Mouse (Mus musculus): ENCODE results near the gene Ntn1. TPM values are rescaled to one million over a fixed set of nuclear protein-coding genes. Genes with fewer than 3 reads are reported as not detected.

The Ntn1 gene
- polyA plus RNA-seq, 1 experiment from 2014 or later = 31.0 TPM

- Histone ChIP-seq H3K27me3 (peaks cover 65% of the 10 kb centered on the region), H3K4me3 (replicated peaks) (no peak overlapping the region), H3K9ac (replicated peaks) (no peak overlapping the region), H3K36me3 (no peaks in the 10 kb centered on the region), H3K9me3 (0 out of 2 replicates have a peak, but pooled peaks cover 2% of the 10 kb centered on the region), H3K4me2 (replicated peaks) (no peak overlapping the region), H3K4me1 (replicated peaks) (peaks cover 32% of the 10 kb centered on the region), H3K27ac (peak overlapping the region; percentile 64)
- no peak for ATAC-seq
- WGBS = 88% methylated on average over 5 of the region's 5 CpGs
Observed at GRCm38 (mm10) chr11:68244992-68245261, 155.7 kb downstream of the Ntn1 start.

- H3K27me3 ChIP-seq = peaks cover 63% of the 10 kb centered on the region
- peak overlapping the region; percentile 4; the same call in 1 of the 2 replicates for H3K9ac ChIP-seq (replicated peaks)
Observed at GRCm38 (mm10) chr11:68244254-68244991, 156.2 kb downstream of the Ntn1 start.

GRCm38 (mm10) chr11:68239756-68240155 lies 160.9 kb downstream of the Ntn1 start:
- H3K4me1 ChIP-seq (replicated peaks) = peaks cover 17% of the 10 kb centered on the region
- H3K9ac ChIP-seq (replicated peaks) = no peak overlapping the region
- ATAC-seq = no peak
- H3K27ac ChIP-seq = no peak overlapping the region
- 0 out of 2 replicates have a peak, but pooled peaks cover 2% of the 10 kb centered on the region for H3K9me3 ChIP-seq
- no peak overlapping the region for H3K4me3 ChIP-seq (replicated peaks)
- H3K27me3 ChIP-seq = peaks cover 65% of the 10 kb centered on the region
- H3K4me2 ChIP-seq (replicated peaks) = no peak overlapping the region
- 15% methylated on average over 5 of the region's 5 CpGs for WGBS
- no peaks in the 10 kb centered on the region for H3K36me3 ChIP-seq

More at GRCm38 (mm10) chr11:68244254-68244991, 156.2 kb downstream of the Ntn1 start:
- H3K27ac ChIP-seq = peak overlapping the region; percentile 64
- no peaks in the 10 kb centered on the region for H3K36me3 ChIP-seq
- H3K4me2 ChIP-seq (replicated peaks) = peak overlapping the region; percentile 33
- no peak overlapping the region for H3K4me3 ChIP-seq (replicated peaks)
- peaks cover 35% of the 10 kb centered on the region for H3K4me1 ChIP-seq (replicated peaks)
- H3K9me3 ChIP-seq = 0 out of 2 replicates have a peak, but pooled peaks cover 2% of the 10 kb centered on the region
- WGBS = 30% methylated on average over 16 of the region's 16 CpGs
- peak; percentile 73 for ATAC-seq

- Histone ChIP-seq H3K4me2 (replicated peaks) (no peak overlapping the region), H3K9me3 (no peaks in the 10 kb centered on the region), H3K36me3 (no peaks in the 10 kb centered on the region), H3K4me3 (replicated peaks) (no peak overlapping the region), H3K27me3 (peaks cover 61% of the 10 kb centered on the region), H3K27ac (no peak overlapping the region), H3K4me1 (replicated peaks) (peaks cover 10% of the 10 kb centered on the region), H3K9ac (replicated peaks) (no peak overlapping the region)
- WGBS = 78% methylated on average over 9 of the region's 9 CpGs
- 0 out of 2 replicates have a peak, but pooled peaks have one; percentile 14 for ATAC-seq
Observed at GRCm38 (mm10) chr11:68233469-68233965, 167.1 kb downstream of the Ntn1 start.

GRCm38 (mm10) chr11:68231558-68231957 lies 169.1 kb downstream of the Ntn1 start:
- Histone ChIP-seq H3K27me3 (peaks cover 56% of the 10 kb centered on the region), H3K9me3 (no peaks in the 10 kb centered on the region), H3K9ac (replicated peaks) (no peak overlapping the region), H3K36me3 (no peaks in the 10 kb centered on the region), H3K4me3 (replicated peaks) (no peak overlapping the region), H3K27ac (no peak overlapping the region), H3K4me1 (replicated peaks) (peaks cover 21% of the 10 kb centered on the region), H3K4me2 (replicated peaks) (no peak overlapping the region)
- no peak for ATAC-seq
- WGBS = 95% methylated on average over 5 of the region's 5 CpGs

GRCm38 (mm10) chr11:68228941-68229665 lies 171.5 kb downstream of the Ntn1 start:
- Histone ChIP-seq H3K27ac (no peak overlapping the region), H3K36me3 (no peaks in the 10 kb centered on the region), H3K27me3 (peaks cover 38% of the 10 kb centered on the region), H3K4me3 (replicated peaks) (no peak overlapping the region), H3K4me1 (replicated peaks) (peaks cover 27% of the 10 kb centered on the region), H3K9ac (replicated peaks) (no peak overlapping the region; the same call in 1 of the 2 replicates), H3K4me2 (replicated peaks) (no peak overlapping the region), H3K9me3 (no peaks in the 10 kb centered on the region)
- WGBS = 61% methylated on average over 18 of the region's 18 CpGs
- ATAC-seq = no peak

- ATAC-seq = no peak
- peaks cover 23% of the 10 kb centered on the region for H3K4me1 ChIP-seq (replicated peaks)
- no peaks in the 10 kb centered on the region for H3K9me3 ChIP-seq
- no peaks in the 10 kb centered on the region for H3K36me3 ChIP-seq
- no peak overlapping the region for H3K9ac ChIP-seq (replicated peaks)
- peaks cover 28% of the 10 kb centered on the region for H3K27me3 ChIP-seq
- no peak overlapping the region for H3K4me2 ChIP-seq (replicated peaks)
- WGBS = 83% methylated on average over 6 of the region's 6 CpGs
- no peak overlapping the region for H3K27ac ChIP-seq
- H3K4me3 ChIP-seq (replicated peaks) = no peak overlapping the region
Observed at GRCm38 (mm10) chr11:68227837-68228236, 172.8 kb downstream of the Ntn1 start.

GRCm38 (mm10) chr11:68226654-68227057 lies 174.0 kb downstream of the Ntn1 start:
- peaks cover 23% of the 10 kb centered on the region for H3K4me1 ChIP-seq (replicated peaks)
- no peak for ATAC-seq

GRCm38 (mm10) chr11:68223143-68223542 lies 177.5 kb downstream of the Ntn1 start:
- Histone ChIP-seq H3K9ac (replicated peaks) (no peak overlapping the region), H3K36me3 (no peaks in the 10 kb centered on the region), H3K4me2 (replicated peaks) (no peak overlapping the region), H3K4me3 (replicated peaks) (no peak overlapping the region), H3K27me3 (peaks cover 17% of the 10 kb centered on the region), H3K4me1 (replicated peaks) (peaks cover 16% of the 10 kb centered on the region), H3K9me3 (no peaks in the 10 kb centered on the region), H3K27ac (no peak overlapping the region)
- WGBS = 78% methylated on average over 13 of the region's 13 CpGs
- no peak for ATAC-seq

More at GRCm38 (mm10) chr11:68226654-68227057, 174.0 kb downstream of the Ntn1 start:
- Histone ChIP-seq H3K9me3 (no peaks in the 10 kb centered on the region), H3K27me3 (peaks cover 27% of the 10 kb centered on the region), H3K27ac (no peak overlapping the region), H3K36me3 (no peaks in the 10 kb centered on the region), H3K4me3 (replicated peaks) (no peak overlapping the region), H3K9ac (replicated peaks) (no peak overlapping the region), H3K4me2 (replicated peaks) (no peak overlapping the region)
- WGBS = 15% methylated on average over 5 of the region's 5 CpGs

GRCm38 (mm10) chr11:68222209-68222608 lies 178.4 kb downstream of the Ntn1 start:
- ATAC-seq = no peak
- WGBS = 87% methylated on average over 7 of the region's 7 CpGs
- Histone ChIP-seq H3K4me2 (replicated peaks) (no peak overlapping the region), H3K4me1 (replicated peaks) (peaks cover 18% of the 10 kb centered on the region), H3K36me3 (no peaks in the 10 kb centered on the region), H3K4me3 (replicated peaks) (no peak overlapping the region), H3K9me3 (no peaks in the 10 kb centered on the region), H3K27me3 (peaks cover 9% of the 10 kb centered on the region), H3K27ac (no peak overlapping the region), H3K9ac (replicated peaks) (no peak overlapping the region)

GRCm38 (mm10) chr11:68220733-68221132 lies 179.9 kb downstream of the Ntn1 start:
- no peak overlapping the region for H3K27ac ChIP-seq
- H3K36me3 ChIP-seq = no peaks in the 10 kb centered on the region
- peaks cover 20% of the 10 kb centered on the region for H3K4me1 ChIP-seq (replicated peaks)
- H3K4me2 ChIP-seq (replicated peaks) = no peak overlapping the region
- no peak overlapping the region for H3K4me3 ChIP-seq (replicated peaks)
- peaks cover 9% of the 10 kb centered on the region; the same call in 1 of the 2 replicates for H3K27me3 ChIP-seq
- 87% methylated on average over 4 of the region's 4 CpGs for WGBS
- ATAC-seq = no peak
- no peak overlapping the region for H3K9ac ChIP-seq (replicated peaks)
- H3K9me3 ChIP-seq = no peaks in the 10 kb centered on the region

GRCm38 (mm10) chr11:68216041-68216440 lies 184.6 kb downstream of the Ntn1 start:
- Histone ChIP-seq H3K4me1 (replicated peaks) (peaks cover 58% of the 10 kb centered on the region), H3K9ac (replicated peaks) (no peak overlapping the region), H3K4me3 (replicated peaks) (no peak overlapping the region), H3K9me3 (no peaks in the 10 kb centered on the region), H3K27me3 (peaks cover 10% of the 10 kb centered on the region; the same call in 1 of the 2 replicates), H3K27ac (peak overlapping the region; percentile 78), H3K36me3 (no peaks in the 10 kb centered on the region), H3K4me2 (replicated peaks) (no peak overlapping the region)
- WGBS = 45% methylated on average over 11 of the region's 11 CpGs
- peak; percentile 6; the same call in 1 of the 2 replicates for ATAC-seq

All from midbrain, embryonic 13.5 days (tissue).